Mouse (Mus musculus) heart, adult 2 months (tissue): ENCODE data around the gene Dnajb7.

Experiments
- CTCF ChIP-seq: fragments of 200-600 bp; IDR thresholded peaks from 2 replicates; pipeline ENCODE4 v1.8.1; 2022; ENCODE audit warnings: antibody characterized with exemption, mild to moderate bottlenecking, moderate library complexity
- EP300 ChIP-seq: fragments of 200-500 bp; IDR thresholded peaks from 2 replicates; pipeline ENCODE4 v1.6.1; 2011; ENCODE audit warnings: low read depth, low read length, control low read depth; ENCODE audit not compliant: insufficient read depth

DNA sequence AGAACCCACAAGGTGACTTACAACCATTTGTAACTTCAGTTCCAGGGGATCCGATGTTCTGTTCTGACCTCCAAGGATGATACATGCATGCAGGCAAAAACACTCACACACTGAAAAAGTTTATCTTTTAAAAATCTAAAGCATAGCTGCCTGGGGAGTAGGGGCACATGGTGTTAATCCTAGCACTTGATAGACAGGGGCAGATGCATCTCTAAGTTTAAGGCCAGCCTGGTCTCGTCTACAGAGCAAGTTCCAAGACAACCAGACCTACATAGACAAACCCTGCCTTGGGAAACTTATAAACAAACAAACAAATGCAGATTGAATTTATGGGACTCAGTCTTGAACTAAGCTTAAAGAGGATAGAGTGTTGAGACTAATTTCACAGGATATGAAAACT lies 29.3 kb downstream of the Dnajb7 start:
- TF ChIP-seq CTCF (no peak), EP300 (no peak)
